Mouse (Mus musculus) frontal cortex, postnatal 10 days (tissue): ENCODE measurements around the gene Cpa3.

Experiments
- DNase-seq, 2 experiments: peaks; one replicate each; pipeline ENCODE4 v3.0.0; 2022; ENCODE audit warnings: low spot score in 2 of 2, mixed read lengths in 1 of 2

The Cpa3 gene

DNA sequence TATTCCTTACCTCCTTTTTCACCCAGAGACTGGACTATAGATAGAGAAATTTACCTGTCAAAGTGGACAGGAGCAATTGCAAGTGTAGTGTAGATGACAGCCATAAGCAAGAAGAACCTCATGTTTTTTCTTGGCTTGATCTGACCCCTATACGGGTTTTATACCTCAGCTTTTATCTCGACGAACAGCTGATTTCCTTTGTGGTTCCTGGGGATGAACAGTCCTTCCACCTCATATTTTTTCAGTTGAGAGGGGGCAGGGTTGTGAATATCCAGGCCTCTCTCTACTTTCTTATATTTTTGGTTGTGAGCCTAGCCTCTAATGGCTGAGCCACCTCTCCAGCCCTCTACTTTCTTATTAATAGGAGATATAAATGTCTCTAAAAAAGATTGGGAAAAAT is at the start of gene Cpa3:
TSS of gene Cpa3 (minus strand) at position 132 of the 400 bp plus-strand sequence.
- DNase-seq = no peak

DNA sequence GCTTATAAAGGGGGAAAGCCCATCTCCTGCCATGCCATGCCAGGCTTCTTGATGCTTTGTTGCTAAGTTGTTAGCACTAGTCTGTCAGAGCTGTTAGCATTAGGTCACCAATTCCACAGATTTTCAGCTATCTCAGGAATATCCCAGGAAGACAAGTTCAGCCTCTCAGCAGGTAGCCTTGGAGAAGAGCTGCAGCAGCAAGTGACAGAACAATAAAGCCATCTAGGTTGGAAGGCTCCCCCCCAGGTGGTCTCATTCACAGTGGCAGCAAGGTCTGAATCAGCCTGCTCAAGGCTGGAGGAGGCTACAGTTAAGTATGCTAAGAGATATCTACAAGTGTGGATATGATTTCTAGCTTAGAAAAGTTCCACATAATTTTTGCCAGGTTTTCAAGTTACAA is 49.4 kb upstream of the Cpa3 start:
- no peak for DNase-seq

DNA sequence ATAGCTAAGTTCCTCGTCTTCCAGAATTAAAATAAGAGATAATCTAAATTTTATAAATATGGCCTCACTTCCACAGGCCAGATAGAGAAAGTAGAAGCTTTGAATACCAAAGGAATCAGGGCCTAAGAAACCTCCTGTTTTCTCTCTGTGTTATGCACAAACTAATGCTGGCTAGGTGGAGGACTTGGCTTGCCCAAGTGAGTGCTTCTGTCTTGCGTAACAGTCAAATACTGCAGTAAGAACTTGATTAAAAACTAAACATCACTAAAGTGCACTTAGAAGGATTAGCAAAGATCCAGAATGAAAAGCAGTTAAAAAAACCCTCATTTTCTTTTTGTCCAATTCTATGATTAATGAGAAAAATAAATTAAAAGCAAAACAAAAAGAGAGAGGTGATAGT is 46.8 kb upstream of the Cpa3 start:
- DNase-seq = no peak

DNA sequence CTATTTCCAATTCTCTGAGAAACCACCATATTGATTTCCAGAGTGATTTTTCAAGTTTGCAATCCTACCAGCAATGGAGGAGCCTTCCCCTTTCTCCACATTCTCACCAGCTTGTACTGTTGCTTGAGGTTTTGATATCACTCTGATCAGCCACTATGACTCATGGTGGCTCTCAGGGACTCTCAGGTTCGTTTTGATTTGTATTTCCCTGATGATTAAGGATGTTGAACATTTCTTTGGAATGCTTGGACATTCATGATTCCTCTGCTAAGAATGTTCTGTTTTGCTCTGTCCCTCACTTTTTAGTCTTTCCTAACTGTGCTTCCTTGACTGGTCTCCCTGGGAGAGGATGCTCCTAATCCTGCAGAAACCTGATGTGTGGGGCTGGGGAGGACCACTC is 39.8 kb upstream of the Cpa3 start:
- DNase-seq = no peak

DNA sequence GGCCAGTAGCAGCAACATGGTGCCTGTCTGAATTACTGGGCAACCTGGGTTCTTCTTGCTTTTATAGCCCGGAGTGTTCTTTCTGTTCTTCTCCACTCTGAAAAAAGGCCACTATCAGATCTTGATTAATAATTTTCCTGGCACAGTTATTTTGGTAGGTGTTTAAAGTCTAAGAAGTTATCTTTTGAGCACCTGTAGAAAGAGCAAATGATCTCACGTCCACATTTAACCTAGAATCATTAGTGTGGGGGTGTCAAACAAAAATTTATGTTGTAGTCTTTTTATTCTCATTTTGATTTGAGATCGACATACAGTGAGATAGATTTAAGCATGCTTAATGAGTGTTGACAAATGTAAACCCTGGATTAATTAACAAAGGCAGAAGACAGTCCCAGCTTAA is 33.7 kb upstream of the Cpa3 start, which contains the start of gene Cpb1:
TSS of gene Cpb1 (minus strand) at position 101 of the 400 bp plus-strand sequence.
- DNase-seq = no peak

DNA sequence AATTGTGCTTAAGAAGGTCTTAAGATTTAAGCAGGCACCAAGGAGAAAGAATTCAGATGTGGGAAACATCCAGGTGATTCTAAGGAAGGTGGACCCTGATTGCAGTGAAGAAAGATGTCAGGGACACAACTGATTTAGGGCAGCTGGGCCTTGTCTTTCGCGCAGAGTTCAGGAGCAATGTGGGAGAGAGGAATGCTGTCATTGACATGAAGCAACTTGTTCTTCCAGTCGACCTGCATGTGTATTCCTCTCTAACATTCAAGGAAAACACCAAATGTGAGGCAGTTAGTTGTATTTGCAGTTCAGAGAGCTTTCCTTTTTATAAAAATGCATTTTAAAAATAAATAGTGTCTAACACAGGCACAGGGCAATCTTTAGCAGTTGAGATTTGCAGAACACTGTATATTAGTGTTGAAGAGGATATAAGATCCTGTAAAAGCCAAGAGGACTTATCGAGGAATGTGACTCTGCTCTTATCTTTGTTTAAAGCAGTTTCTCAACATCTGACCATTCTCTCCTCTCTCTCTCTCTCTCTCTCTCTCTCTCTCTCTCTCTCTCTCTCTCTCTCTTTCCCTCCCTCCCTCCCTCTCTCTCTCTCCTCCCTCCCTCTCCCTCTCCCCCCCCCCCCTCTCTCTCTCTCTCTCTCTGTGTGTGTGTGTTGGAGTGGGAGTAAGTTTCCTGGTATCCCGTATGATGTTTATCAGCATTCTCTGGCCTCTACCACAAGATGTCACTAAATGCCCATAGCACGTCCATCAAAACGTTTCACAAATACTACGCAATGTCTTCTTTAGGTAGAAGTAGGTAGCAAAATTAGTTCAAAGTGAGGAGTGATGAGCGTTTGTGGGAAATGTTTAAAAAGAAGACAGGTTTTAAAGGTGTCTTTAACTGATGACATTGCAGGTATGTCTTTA is 12.8 kb upstream of the Cpa3 start:
- DNase-seq = no peak

DNA sequence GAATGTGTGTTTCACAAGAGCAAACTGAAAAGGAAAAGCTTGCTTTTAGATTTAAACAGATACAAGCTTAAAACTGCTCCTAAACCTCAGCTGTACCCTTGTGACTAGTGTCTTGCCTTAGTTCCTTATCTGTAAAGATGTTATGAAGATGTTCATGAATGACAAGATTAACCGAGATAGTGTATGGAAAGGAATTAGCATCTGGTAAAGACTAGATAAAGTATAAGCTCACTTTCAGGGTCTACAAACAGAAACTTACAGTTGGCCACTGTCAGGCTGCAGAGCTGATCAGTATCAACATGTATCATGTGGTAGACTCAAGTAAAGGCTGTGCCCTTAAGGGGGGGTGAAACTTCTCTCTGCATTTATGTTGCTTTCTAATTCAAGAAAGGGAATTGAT is 1.9 kb upstream of the Cpa3 start:
- DNase-seq = no peak

DNA sequence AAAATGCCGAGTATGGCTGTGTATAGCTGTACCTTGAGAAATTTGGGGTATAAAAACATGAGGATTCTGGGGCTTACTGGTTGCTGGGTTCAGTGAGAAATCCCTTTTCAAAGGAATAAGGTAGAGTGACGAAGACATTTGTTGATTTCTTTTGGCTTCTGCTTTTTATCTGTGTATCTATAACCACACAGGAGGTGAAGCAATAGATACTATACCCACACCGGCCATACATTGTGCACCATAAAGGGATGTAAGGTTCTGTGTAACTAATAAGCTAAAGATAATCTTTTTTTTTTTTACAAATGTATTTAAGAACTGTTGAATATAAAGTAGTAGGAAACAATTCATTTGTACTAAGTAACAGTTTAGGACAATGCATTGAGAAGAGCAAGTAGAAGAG is 2.2 kb downstream of the Cpa3 start:
- no peak for DNase-seq

DNA sequence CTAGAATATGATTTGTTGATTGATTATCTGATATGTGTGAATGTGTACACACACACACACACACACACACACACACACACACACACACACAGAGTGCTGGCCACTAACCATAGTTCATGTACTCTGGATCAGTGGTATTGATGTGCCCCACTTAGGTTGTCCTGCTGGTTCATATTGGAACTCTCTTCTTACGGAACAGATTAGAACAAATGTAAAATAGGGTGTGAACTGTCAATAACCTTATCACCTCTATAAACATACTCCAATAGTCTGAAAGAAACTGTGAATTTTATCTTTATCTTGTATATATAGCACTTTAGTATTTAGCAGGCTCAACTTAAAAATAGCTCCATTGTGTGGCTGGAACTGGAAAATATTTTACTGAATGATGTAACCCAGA is 5.0 kb downstream of the Cpa3 start:
- no peak for DNase-seq

DNA sequence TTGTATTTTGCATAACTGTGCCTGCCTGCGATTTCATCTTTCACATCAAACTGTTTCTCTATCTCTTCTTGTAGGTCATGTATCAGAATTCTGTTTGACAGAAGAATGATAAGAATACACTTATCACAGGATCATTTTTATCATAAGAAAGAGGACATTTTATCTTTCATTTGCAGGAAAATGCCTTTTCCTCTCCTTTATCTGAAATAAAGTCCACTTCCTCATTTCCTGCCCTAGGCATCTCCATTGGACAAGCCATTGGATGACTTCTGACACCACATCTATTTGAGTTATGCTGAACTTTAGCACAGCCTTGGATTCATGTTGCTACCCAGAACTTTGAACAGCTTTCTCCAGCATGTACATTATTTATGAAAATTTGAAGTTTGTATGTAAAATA is 13.0 kb downstream of the Cpa3 start:
- no peak for DNase-seq

DNA sequence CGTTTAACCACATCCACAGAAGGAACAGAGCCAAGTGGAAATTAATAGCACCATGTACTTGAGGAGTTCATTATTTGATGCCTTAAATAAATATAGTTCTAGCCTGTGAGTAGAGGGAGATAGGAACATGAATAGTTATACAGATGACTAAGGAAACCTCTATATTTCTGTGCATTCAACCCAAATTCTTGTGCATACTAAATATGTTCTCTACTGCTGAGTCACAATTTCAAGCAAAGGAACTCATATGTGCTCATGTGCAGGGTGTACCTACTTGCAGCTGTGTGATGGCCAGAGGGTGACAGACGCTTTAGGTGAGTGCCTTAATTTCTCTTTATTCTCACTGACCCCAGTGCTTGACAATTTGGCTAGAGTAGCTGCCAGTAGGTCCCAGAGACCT is 16.6 kb downstream of the Cpa3 start:
- DNase-seq = no peak

DNA sequence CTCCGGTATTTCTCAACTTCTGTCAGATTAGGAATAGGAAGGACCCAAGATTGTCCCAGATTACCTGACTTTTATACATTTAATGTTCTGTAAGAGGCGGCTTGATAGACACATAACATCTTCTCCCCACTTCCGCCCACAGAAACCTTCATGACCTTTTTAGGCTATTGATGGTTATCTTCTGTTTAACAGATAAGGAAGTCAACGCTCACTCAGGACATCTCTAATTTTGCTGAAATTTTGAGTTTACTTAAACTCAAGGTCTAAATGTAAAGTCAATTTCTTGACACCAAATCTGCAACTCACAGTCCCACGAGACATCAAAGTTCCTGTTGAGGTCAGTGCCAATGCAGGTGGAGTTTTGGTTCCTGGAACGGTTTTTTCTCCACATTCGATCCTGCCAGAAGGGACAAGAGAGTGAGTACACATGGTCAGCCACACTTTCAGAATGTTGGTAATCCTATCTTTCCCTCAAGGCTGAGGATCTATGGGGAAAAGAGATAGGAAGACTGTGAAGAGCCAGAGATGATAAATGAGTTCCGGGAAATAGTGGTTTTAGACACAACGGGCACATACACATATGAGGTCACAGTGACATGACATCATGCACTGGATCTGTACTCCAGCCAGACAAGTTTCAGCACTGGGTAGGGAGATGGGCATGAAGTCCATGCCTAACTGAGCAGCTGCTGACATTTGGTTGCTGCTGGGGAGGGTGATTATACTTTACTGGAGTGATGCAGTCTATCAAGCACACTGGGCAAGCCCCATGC is 18.9 kb downstream of the Cpa3 start:
- no peak for DNase-seq

DNA sequence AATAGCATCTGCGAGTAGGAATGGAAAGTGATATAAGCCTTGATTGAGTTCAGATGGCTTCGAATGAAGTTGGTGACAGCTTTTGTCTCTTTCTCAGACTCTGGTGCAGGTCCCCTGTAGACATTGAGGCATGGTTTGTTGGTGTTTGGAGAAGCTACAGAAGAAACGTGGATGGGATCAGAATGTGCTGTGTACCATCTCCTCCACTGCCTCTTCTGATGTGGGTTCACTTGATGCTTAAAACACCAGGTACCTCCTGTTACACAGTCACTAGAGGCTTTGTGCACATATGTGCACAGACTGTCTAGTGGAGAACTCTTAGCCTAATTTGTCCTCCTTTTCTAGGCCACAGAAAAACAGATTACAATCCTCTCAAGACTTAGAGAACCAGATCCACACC is 19.8 kb downstream of the Cpa3 start:
- DNase-seq = no peak

DNA sequence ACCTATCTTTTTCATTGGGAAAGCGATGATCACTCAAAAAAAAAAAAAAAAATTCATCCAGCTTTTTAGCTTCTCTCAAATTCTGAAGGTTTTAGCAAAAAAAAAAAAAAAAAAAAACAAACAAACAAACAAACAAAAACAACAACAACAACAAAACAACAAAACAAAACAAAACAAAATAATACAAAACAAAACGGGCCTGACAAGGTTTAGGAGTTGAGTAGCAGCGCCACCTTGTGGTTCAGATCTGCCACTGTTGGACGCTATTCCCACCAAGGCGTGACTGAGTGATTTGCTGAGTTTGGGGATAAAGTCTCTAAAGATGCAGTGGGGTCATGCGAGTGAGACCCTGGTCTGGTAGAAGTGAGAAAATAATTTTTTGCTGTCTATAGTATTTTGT is 43.1 kb downstream of the Cpa3 start:
- peak in 1 of 2 experiments; percentile 31 for DNase-seq

DNA sequence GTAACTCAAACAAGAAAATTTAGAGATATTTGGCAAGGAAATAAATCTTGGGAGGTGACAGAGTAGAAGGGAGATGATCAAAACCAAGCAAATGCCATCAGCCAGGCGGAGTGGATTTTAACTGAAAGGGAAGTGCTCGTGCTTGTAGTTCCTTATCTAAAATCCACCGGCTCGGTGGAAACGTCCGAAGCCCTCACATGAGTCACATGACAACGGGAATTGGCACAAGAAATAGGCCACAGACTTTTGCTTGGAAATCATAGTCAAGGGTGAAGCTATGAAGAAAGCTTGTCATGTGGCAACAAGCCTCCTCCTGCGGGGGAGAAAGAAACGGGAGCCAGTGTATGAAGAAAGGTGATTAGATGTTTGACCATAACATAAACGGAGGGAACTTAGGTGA is 44.1 kb downstream of the Cpa3 start:
- DNase-seq = no peak

DNA sequence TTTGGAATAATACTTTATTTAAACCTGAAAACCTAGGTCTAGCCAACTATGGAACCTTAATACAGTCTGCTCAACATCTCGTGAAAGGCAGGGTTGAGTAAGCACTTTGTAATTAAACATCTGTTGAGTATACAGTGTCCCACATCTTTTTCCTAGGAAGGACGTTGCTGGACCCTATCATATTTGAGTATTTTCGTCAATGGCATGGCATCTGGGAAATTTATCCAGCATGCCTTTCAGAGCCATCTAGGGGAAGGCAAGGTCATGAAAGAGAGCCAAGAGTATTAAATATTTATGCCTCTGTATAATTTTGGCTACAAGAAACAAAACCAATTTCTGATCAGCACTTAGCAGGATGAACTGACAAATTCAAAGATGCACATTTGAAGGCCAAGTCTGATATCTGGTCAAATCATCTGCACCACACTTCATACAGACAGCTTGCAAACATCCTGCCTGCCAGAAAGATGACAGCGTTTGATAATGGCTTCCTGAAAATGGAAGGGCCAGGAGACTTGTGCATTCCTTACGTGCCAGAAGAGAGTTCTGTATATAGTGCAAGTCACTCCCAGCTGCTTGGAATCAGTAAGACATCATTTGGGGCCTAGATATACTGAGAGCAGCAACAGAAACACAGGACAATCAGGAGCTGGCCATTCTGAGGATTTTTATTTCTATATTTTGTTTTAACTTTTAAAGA is 52.9 kb downstream of the Cpa3 start:
- no peak for DNase-seq

DNA sequence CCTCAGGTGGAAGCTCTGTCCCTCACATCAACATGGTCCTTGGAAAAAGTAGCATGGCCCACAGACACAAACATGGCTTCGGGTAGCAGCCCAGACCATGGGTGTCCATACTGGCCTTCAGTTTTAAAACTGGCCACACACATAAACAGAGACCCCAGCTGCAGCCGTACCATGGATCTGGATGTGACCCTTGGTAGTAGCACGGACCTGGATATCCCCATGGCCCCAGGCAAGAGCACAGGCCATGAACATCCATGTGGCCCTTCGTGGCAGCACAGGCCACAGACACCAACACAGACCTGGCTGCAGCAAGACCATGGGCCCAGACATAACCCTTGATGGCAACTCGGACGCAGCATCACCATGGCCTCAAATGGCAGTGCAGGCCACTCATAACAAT is 69.6 kb downstream of the Cpa3 start:
- DNase-seq = no peak

DNA sequence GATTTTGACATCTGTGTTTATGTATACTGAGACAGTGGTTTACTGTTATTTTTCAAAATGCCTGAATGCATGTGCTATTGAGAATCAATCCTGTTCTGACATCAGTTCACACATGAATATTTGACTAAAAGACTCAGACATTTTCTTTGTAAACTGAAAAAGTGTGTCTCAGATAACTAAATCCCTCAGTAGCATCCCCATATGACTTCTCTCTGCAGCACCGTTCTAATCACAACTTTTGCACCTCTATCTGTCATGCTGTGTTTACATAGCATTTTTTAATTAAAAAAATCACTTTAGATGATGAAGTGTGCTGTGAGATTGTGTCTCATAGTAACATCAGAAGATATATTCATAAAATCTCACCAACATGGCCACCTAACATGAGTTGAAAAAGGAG is 74.5 kb downstream of the Cpa3 start:
- DNase-seq = no peak
